19 mouse cellular contexts compared by ENCODE assay signal in the genomic region with DNA sequence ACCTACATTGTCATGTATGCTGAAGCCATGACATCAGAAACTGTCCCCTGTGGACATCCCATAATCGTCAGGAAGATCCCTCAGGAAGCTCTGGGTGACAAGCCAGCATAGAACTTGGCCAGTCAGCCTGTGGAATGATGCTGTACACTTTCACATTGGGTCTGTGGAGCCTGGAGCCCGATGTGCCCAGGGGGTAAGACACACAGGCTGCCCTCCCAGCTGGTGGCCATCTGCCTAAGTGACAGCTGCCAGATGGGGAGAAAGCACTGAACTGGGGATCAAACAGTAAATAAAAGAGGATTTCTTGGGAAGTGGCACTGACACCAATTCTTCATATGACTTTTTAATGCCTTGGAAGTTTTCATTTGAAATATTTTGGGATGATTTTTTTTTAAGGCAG.
DNase-seq lines count a peak whose midpoint lies in the region; ATAC-seq and TF ChIP-seq lines count a peak whose summit lies in the region.
"Had no signal": no experiment of that assay in that cellular context is flagged by ENCODE, and none has a peak within 500 bp of the region (broad histone marks: within the 10 kb centered on the region; RNA-seq: fewer than 3 reads in every experiment).

No protein-coding gene starts in this region.

- no peak overlapping the region for H3K9ac ChIP-seq in forebrain, embryonic 16.5 days (replicated peaks; ENCODE audit: low read depth, low read length)
- H3K9ac ChIP-seq: liver, postnatal 0 days; neural tube, embryonic 13.5 days had no signal

- peaks cover 4% of the 10 kb centered on the region; the same call in 1 of the 2 replicates for H3K4me1 ChIP-seq in forebrain, embryonic 16.5 days (replicated peaks; ENCODE audit: control insufficient read depth, insufficient read depth, low read length)
- H3K4me1 ChIP-seq: neural tube, embryonic 13.5 days had no signal

- WGBS in forebrain, embryonic 16.5 days = 32% methylated on average over 2 of the region's 2 CpGs

- H3K27ac ChIP-seq in forebrain, embryonic 16.5 days (ENCODE audit: low read length) = no peak overlapping the region
- H3K27ac ChIP-seq: neural tube, embryonic 13.5 days had no signal

- ATAC-seq in forebrain, embryonic 16.5 days = peak; percentile 52; the same call in 1 of the 2 replicates
- ATAC-seq: activated CD4-positive, CD25-positive, alpha-beta regulatory T cell, adult 4 months; liver, postnatal 0 days; Patski had no signal

- no peaks in the 10 kb centered on the region for H3K27me3 ChIP-seq in forebrain, embryonic 16.5 days (replicated peaks; ENCODE audit: control insufficient read depth, insufficient read depth, low read length)
- H3K27me3 ChIP-seq: neural tube, embryonic 13.5 days; Patski had no signal

- H3K4me3 ChIP-seq in forebrain, embryonic 16.5 days (replicated peaks; ENCODE audit: low read length) = no peak overlapping the region
- H3K4me3 ChIP-seq: neural tube, embryonic 13.5 days had no signal

- H3K9me3 ChIP-seq in forebrain, embryonic 16.5 days (ENCODE audit: control insufficient read depth, low read length) = no peaks in the 10 kb centered on the region
- H3K9me3 ChIP-seq: neural tube, embryonic 13.5 days had no signal

- H3K4me2 ChIP-seq in forebrain, embryonic 16.5 days (ENCODE audit: low read length) = no peak overlapping the region
- H3K4me2 ChIP-seq: neural tube, embryonic 13.5 days had no signal

- DNase-seq in embryo, embryonic 10 days (ENCODE audit: low spot score) = peak; percentile 33
- no peak for DNase-seq in embryo, embryonic 9.5 days (ENCODE audit: extremely low spot score)
- peak; percentile 8 to 16 for DNase-seq in layer of hippocampus, postnatal 10 days (ENCODE audit: low spot score in 2 of 2)
- DNase-seq in layer of hippocampus, adult 9-11 months = no peak
- DNase-seq in brain, embryonic 14.5 days (ENCODE audit: low read depth) = peak; percentile 65
- no peak for DNase-seq in ovary, postnatal 10 days (ENCODE audit: low spot score)
- no peak for DNase-seq in frontal cortex, postnatal 14 days (ENCODE audit: low spot score in 2 of 2)
- DNase-seq: adrenal gland, postnatal 14 days; embryo, embryonic 11 days; gastrocnemius, postnatal 25 days; kidney, adult 18-20 months; kidney, postnatal 14 days; liver; liver, postnatal 0 days; thymus, postnatal 25 days had no signal

- no peaks in the 10 kb centered on the region for H3K36me3 ChIP-seq in forebrain, embryonic 16.5 days (ENCODE audit: control insufficient read depth, insufficient read depth)
- H3K36me3 ChIP-seq: neural tube, embryonic 13.5 days had no signal

- no peak for TF ChIP-seq POLR2A in brain, embryonic 14.5 days (IDR thresholded peaks at IDR 0.05; ENCODE audit: borderline replicate concordance, extremely low read depth, insufficient read depth, insufficient read length, poor library complexity, severe bottlenecking)

- TF ChIP-seq CTCF in brain, embryonic 14.5 days (IDR thresholded peaks at IDR 0.05; ENCODE audit: borderline replicate concordance, extremely low read depth, insufficient read depth, insufficient read length) = no peak

Comparison
In these comparisons a context has a peak if more than half of its experiments do, and no peak if none do; other contexts are left out.
1. DNase-seq: peak in embryo, embryonic 10 days (single experiment), layer of hippocampus, postnatal 10 days (2 of 2) and brain, embryonic 14.5 days (single experiment); none in embryo, embryonic 9.5 days (single experiment), layer of hippocampus, adult 9-11 months (single experiment), ovary, postnatal 10 days (single experiment) and frontal cortex, postnatal 14 days (0 of 2).